Mouse (Mus musculus) heart, postnatal 0 days (tissue): ENCODE results near the gene Nkg7. TPM values are rescaled to one million over a fixed set of nuclear protein-coding genes. Genes with fewer than 3 reads are reported as not detected.

Experiments
- ATAC-seq: fragments of 200-750 bp; cut with Nextera tagmentation; 2 replicates; pipeline ENCODE4 v1.8.0; 2017; ENCODE audit warnings: low read depth, moderate number of reproducible peaks, moderate library complexity; ENCODE audit not compliant: insufficient read depth
- DNase-seq: peaks from one replicate; pipeline ENCODE4 v3.0.0-alpha.2; 2016; ENCODE audit warnings: low spot score
- H3K27ac ChIP-seq: fragments of 300-500 bp; sonication (generic); 2 replicates; pipeline ENCODE4 v1.5.1; 2014; ENCODE audit warnings: low read depth, mild to moderate bottlenecking
- H3K27me3 ChIP-seq: fragments of 300-500 bp; sonication (generic); 2 replicates; pipeline ENCODE4 v1.6.1; 2014; ENCODE audit warnings: low read length, mixed read lengths; ENCODE audit not compliant: control insufficient read depth, insufficient read depth
- H3K36me3 ChIP-seq: fragments of 300-500 bp; sonication (generic); replicated peaks from 2 replicates; pipeline ENCODE4 v1.6.1; 2014; ENCODE audit warnings: low read length, mixed read lengths; ENCODE audit not compliant: control insufficient read depth, insufficient read depth
- H3K4me1 ChIP-seq: fragments of 300-500 bp; sonication (generic); 2 replicates; pipeline ENCODE4 v1.6.1; 2014; ENCODE audit warnings: antibody characterized with exemption; ENCODE audit not compliant: control insufficient read depth, insufficient read depth
- H3K4me2 ChIP-seq: fragments of 300-500 bp; sonication (generic); 2 replicates; pipeline ENCODE4 v1.6.1; 2014; ENCODE audit warnings: low read depth, mild to moderate bottlenecking, low read length, moderate library complexity
- H3K4me3 ChIP-seq: fragments of 300-500 bp; sonication (generic); 2 replicates; pipeline ENCODE4 v1.5.1; 2014; ENCODE audit warnings: low read depth, low read length
- H3K9ac ChIP-seq: fragments of 300-500 bp; sonication (generic); replicated peaks from 2 replicates; pipeline ENCODE4 v1.6.1; 2014; ENCODE audit warnings: low read depth, low read length, mixed read lengths
- H3K9me3 ChIP-seq: fragments of 300-500 bp; sonication (generic); replicated peaks from 2 replicates; pipeline ENCODE4 v1.6.1; 2016; ENCODE audit warnings: low read length; ENCODE audit not compliant: control insufficient read depth
- CTCF ChIP-seq: IDR thresholded peaks from 2 replicates; pipeline ENCODE4 v1.5.1; 2016; ENCODE audit warnings: antibody characterized with exemption, control low read depth, low read depth
- EP300 ChIP-seq: IDR thresholded peaks from 2 replicates; pipeline ENCODE4 v1.6.1; 2016; ENCODE audit warnings: antibody characterized with exemption, low read depth
- WGBS: fragments of 180-500 bp; shearing (Covaris S2); extraction: QIAGEN DNeasy Blood & Tissue Kit; methylation state at CpG from one replicate; pipeline ENCODE4 v1.1.7; 2014; 5-methylcytosine and 5-hydroxymethylcytosine counted together
- polyA plus RNA-seq: library from polyadenylated mRNA; unstranded; fragments of >200 nt; fragmentation: Nextera tagmentation; extraction: Ambion mirVana; gene quantifications from 2 replicates; pipeline ENCODE4 v1.2.1, GENCODE M21; 2015
- total RNA-seq: library from RNA; depleted of rRNA; stranded (reverse); fragments of >200 nt; gene quantifications from 2 replicates; pipeline ENCODE4 v1.2.3, GENCODE M21; 2014; ENCODE audit warnings: low replicate concordance; rRNA removed

Gene Nkg7
- total RNA-seq (not detected in 2 replicates), polyA plus RNA-seq (0.18 and 0.33 TPM in 2 replicates)

DNA sequence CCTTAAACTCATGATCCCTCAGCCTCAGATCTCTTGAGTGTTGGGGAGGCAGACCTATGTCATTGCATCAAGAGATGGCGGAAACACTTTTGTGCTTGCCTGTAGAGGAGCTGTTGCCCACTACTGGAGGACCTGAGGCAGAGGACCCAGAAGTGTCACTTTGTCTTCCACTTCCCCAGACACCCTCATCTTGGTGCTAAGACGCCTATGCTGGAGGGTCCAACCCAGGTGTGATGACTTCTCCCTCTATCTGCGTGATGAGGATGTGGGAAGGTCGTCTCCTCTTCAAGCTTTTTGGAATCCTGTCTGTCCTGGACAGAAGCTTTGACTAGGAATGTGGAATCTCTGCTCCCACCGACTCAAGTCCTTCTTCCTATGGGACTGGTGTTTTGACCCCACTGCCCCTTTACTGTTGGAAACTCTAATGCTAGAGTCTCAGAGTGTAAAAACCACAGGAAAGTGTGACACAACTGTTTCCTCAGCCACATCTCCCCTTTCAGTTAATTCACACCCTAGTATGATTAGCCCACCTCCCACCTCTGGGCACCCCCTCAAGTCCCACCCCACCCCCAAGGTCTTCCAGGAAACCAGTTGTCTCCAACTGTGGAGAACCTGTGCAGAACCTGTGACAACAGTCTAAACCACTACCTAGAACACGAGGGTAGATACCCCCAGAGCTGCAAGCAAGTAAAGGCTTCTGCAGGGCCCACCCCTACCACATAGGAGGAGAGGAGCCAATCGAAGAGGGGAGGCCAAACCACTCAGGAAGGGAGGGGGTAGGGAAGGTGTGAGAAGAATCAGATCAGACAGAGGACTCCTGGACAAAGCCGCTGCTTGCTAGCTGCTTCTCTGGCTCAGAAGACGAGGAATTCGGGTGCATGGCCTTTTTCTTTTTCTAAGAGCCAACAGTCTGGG, at the start of gene Nkg7:
Gene Nkg7 (plus strand): TSS at position 733 of the 915 bp plus-strand sequence.
- Histone ChIP-seq H3K27ac (no peak within 1 kb of the TSS), H3K9me3 (no peaks in the 10 kb centered on the region), H3K27me3 (no peaks in the 10 kb centered on the region), H3K4me1 (no peaks in the 10 kb centered on the region), H3K4me2 (no peak within 1 kb of the TSS), H3K36me3 (no peaks in the 10 kb centered on the region), H3K4me3 (no peak within 1 kb of the TSS), H3K9ac (no peak within 1 kb of the TSS)
- TF ChIP-seq CTCF: no peak
- TF ChIP-seq EP300: no peak
- ATAC-seq: no peak
- WGBS: 60% methylated on average over 10 of the region's 10 CpGs
- no peak for DNase-seq

DNA sequence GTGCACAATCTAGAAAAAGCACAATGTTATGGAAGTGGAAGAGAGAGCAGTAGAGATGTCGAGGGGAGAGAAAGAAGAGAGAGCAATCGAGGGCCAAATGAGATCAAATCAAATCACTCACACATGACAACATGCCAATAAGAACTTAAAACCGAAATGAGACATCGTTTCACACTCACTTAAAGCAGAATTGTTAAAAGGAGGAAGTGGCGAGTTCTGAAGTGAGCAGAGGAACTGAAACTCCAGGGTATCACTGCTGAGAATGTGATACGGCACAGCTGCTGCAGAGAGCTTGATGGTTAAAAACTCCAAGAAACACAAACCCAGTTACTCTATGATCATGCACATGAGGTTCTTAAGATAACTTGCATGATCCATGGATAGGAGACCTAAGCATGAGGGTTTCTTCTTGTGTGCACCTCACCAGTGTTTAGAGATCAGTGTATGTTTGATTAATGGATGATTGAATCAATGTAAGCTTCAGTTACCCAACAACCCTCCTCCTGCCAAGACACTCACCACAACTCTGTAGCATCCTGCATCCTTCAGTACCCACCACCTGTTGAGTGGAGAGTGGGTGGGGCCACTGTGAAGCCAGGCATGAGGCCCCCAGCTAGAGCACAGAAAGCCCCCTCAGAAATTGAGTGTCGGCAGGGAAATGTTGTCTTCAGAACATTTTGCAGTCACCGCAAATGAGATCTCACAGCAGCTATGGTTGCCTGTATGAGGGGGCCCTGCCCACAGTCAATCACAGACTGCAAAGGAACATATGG, 44.3 kb upstream of the Nkg7 start:
- ATAC-seq (no peak), DNase-seq (no peak)
- H3K4me3 ChIP-seq: no peak overlapping the region
- TF ChIP-seq EP300 (no peak), CTCF (no peak)
- H3K9ac ChIP-seq: no peak overlapping the region
- no peaks in the 10 kb centered on the region for H3K27me3 ChIP-seq
- no peaks in the 10 kb centered on the region for H3K4me1 ChIP-seq
- 59% methylated on average over 8 of the region's 8 CpGs for WGBS
- H3K9me3 ChIP-seq: no peaks in the 10 kb centered on the region
- H3K4me2 ChIP-seq: no peak overlapping the region
- no peak overlapping the region for H3K27ac ChIP-seq
- no peaks in the 10 kb centered on the region for H3K36me3 ChIP-seq

DNA sequence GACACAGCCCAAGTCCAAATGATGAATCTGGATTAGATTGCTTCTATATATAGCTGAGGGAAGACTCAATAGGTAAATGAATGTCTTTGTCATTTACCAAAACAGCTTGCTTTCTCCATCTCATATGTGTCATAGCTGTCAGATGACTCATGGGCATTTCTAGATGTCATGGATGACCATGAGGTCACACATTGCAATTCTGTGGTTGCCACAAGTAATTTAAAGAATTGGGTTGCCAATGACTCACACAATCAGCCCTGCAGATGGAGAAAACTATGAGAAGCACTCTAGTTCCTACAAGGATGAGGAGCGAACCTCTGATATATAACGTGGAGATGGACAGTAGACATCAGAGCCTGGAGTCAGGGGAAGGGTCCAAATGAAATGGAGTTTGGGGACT, 37.4 kb upstream of the Nkg7 start:
- Histone ChIP-seq H3K36me3 (no peaks in the 10 kb centered on the region), H3K9ac (no peak overlapping the region), H3K9me3 (no peaks in the 10 kb centered on the region), H3K4me1 (no peaks in the 10 kb centered on the region), H3K27ac (no peak overlapping the region), H3K4me2 (no peak overlapping the region), H3K4me3 (no peak overlapping the region), H3K27me3 (no peaks in the 10 kb centered on the region)
- TF ChIP-seq EP300 (no peak), CTCF (no peak)
- no peak for DNase-seq
- ATAC-seq: no peak
- 73% methylated on average over 2 of the region's 2 CpGs for WGBS

GRCm38 (mm10) chr7:43402718-43403117, 34.2 kb upstream of the Nkg7 start:
- Histone ChIP-seq H3K9ac (no peak overlapping the region), H3K4me1 (no peaks in the 10 kb centered on the region), H3K27me3 (no peaks in the 10 kb centered on the region), H3K9me3 (no peaks in the 10 kb centered on the region), H3K27ac (no peak overlapping the region), H3K4me3 (no peak overlapping the region), H3K4me2 (no peak overlapping the region), H3K36me3 (no peaks in the 10 kb centered on the region)
- WGBS: 24% methylated on average over 2 of the region's 2 CpGs
- ATAC-seq (no peak), DNase-seq (no peak)
- TF ChIP-seq CTCF (no peak), EP300 (no peak)

DNA sequence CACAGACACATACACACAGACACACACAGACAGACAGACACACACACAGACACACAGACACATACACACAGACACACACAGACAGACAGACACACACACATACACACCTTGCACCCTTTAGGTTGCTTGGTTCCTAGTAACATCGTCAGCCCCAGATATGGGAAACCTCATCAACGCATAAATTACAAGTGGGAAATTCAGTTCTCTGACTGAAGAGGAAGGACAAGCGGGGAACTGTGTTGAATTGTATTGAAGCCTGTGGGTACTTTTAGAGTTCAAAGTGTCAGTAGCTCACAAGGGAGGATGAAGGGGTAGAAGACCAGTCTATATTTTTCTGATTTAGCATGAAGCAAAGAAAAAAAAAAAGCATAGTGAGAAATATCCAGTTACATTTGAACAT, 29.3 kb upstream of the Nkg7 start:
- no peaks in the 10 kb centered on the region for H3K9me3 ChIP-seq
- H3K36me3 ChIP-seq: no peaks in the 10 kb centered on the region
- H3K4me3 ChIP-seq: no peak overlapping the region
- no peak overlapping the region for H3K4me2 ChIP-seq
- no peak overlapping the region for H3K9ac ChIP-seq
- no peaks in the 10 kb centered on the region for H3K4me1 ChIP-seq
- DNase-seq: no peak
- TF ChIP-seq CTCF (no peak), EP300 (no peak)
- H3K27me3 ChIP-seq: no peaks in the 10 kb centered on the region
- H3K27ac ChIP-seq: no peak overlapping the region
- ATAC-seq: no peak
- WGBS: 72% methylated on average over 3 of the region's 3 CpGs
